Mouse (Mus musculus) ES-Bruce4 (cell line): ENCODE data around the gene Rcvrn. TPM values are rescaled to one million over a fixed set of nuclear protein-coding genes. Genes with fewer than 3 reads are reported as not detected.

Experiments
- H3K27ac ChIP-seq: 2 replicates; pipeline ENCODE4 v1.5.1; 2012; ENCODE audit warnings: low read length, inconsistent platforms; ENCODE audit not compliant: insufficient read depth
- H3K27me3 ChIP-seq: 2 replicates; pipeline ENCODE4 v1.6.1; 2012; ENCODE audit warnings: mild to moderate bottlenecking, low read length, inconsistent platforms; ENCODE audit not compliant: control insufficient read depth, poor library complexity, insufficient read depth, severe bottlenecking
- H3K36me3 ChIP-seq: 2 replicates; pipeline ENCODE4 v1.6.1; 2012; ENCODE audit warnings: inconsistent platforms, mild to moderate bottlenecking, low read length, moderate library complexity; ENCODE audit not compliant: control insufficient read depth, poor library complexity, insufficient read depth, severe bottlenecking
- H3K4me1 ChIP-seq: one replicate; pipeline ENCODE4 v1.8.1; 2011; ENCODE audit warnings: low read length; ENCODE audit not compliant: control insufficient read depth, insufficient read depth
- H3K4me3 ChIP-seq: 2 replicates; pipeline ENCODE4 v1.5.1; 2011; ENCODE audit warnings: low read depth, mild to moderate bottlenecking, low read length
- H3K9ac ChIP-seq: 2 replicates; pipeline ENCODE4 v1.6.1; 2012; ENCODE audit warnings: low read depth, mild to moderate bottlenecking, inconsistent platforms; ENCODE audit not compliant: poor library complexity, severe bottlenecking
- H3K9me3 ChIP-seq: replicated peaks from 2 replicates; pipeline ENCODE4 v1.6.1; 2012; ENCODE audit warnings: mild to moderate bottlenecking, low read length, inconsistent platforms; ENCODE audit not compliant: control insufficient read depth, poor library complexity, insufficient read depth, severe bottlenecking
- CTCF ChIP-seq: IDR thresholded peaks from one replicate; pipeline ENCODE4 v1.8.1; 2011; ENCODE audit warnings: low read depth, low read length
- EP300 ChIP-seq: IDR thresholded peaks from 2 replicates; pipeline ENCODE4 v1.6.1; 2011; ENCODE audit warnings: low read depth, low read length; ENCODE audit not compliant: insufficient read depth
- POLR2A ChIP-seq: IDR thresholded peaks from one replicate; pipeline ENCODE4 v1.8.1; 2011; ENCODE audit warnings: low read length; ENCODE audit not compliant: insufficient read depth
- polyA plus RNA-seq: library from polyadenylated mRNA; stranded (reverse); fragments of >200 nt; gene quantifications from 2 replicates; pipeline ENCODE4 v1.2.4, GENCODE M21; 2011; ENCODE audit warnings: low read depth; ENCODE audit not compliant: missing spikeins, insufficient read depth, insufficient read length

Rcvrn gene
- polyA plus RNA-seq = not detected in 2 replicates

DNA sequence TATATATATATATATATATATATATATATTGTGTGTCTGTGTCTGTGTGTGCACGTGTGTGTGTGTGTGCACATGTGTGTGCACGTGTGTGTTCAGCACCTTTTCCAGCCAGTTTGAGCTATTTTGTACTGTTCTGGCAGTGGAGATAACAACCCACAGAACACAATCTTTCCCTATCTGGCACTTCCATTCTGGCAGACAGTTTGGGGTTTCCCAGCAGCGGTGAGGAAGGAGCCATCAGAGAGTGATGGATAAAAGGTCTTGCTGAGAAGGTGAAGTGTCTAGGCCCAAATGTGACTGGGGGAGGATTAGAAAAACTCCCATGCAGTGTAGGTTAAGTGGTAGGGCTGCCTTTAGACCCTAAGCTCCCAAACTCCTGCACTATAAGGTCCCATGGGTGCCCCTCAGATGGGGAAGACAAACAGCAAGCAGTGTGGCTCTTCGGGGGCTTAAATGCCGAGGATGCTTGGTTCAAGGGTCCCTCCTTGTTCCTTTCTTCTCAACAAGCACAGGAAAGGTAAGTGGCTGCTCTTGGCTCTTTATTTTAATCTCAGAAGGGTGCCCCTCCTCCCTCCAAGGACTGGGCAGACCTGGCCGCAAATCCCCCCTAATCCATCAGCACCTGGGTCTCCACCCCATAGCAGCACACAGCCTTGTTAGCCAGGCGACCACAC lies at the start of gene Rcvrn:
Gene Rcvrn (plus strand): TSS at position 624 of the 674 bp plus-strand sequence.
- Histone ChIP-seq H3K9me3 (no peaks in the 10 kb centered on the region), H3K4me1 (no peaks in the 10 kb centered on the region), H3K9ac (no peak within 1 kb of the TSS), H3K27me3 (no peaks in the 10 kb centered on the region), H3K27ac (no peak within 1 kb of the TSS), H3K36me3 (no peaks in the 10 kb centered on the region), H3K4me3 (no peak within 1 kb of the TSS)
- no peak for TF ChIP-seq POLR2A
- no peak for TF ChIP-seq CTCF
- no peak for TF ChIP-seq EP300

DNA sequence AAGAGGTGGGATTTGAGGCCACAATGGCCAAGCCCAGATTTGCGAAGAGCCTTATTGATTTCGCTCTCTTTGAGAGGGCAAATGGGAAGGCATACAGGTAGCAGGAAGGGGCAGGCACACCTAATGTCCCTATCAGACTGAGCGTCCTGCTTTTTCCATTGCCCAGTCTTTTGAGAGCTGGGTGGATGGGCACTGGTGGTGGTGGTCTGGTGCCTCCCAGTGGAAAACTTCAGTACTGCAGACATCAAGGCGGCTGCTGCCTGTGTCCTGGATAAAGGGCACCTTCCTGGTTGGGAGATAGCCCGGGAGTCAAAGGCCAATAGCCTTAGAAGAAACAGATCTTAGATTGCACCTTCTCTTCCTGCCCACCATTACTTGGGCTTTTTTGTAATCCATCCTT lies 47.4 kb upstream of the Rcvrn start:
- no peaks in the 10 kb centered on the region for H3K4me1 ChIP-seq
- H3K27ac ChIP-seq = no peak overlapping the region
- TF ChIP-seq EP300 (no peak), CTCF (peak; percentile 85)
- H3K27me3 ChIP-seq = no peaks in the 10 kb centered on the region
- no peak overlapping the region for H3K9ac ChIP-seq
- H3K9me3 ChIP-seq = no peaks in the 10 kb centered on the region
- H3K4me3 ChIP-seq = no peak overlapping the region
- H3K36me3 ChIP-seq = no peaks in the 10 kb centered on the region

DNA sequence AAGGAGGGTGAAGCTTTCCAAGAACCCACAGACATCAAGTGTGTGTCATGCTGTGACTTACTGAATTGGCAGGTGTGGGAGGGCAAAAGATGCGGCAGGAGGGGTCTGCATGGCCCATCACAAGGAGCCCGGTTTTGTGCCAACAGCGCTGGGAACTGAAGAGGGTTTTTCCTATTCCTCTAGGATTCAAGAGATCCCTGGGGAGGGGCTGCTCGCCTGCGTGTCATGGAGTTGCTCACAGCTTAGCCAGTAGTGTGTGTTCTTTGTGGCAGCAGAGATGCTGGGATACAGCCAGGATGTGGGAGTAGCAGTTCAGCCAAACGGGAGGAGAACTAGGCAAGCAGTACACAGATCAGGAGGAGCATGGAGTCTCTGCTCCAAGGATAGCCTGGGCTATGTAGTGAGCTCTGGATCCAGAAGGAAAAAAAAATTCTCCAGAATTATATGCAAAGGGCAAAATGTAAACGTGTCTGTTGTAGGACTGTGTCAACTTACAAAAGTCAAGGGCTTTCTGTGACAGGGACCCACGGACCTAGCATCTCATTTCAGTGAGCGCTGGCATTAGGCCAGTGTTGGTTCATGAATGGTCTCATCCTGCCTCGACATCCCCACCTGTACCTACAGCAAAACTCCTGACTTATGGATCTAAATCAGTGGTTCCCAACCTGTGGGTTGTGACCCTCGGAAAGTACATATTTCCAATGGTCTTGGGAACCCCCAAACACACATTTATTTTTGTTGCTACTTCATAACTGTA lies 46.3 kb upstream of the Rcvrn start:
- Histone ChIP-seq H3K9ac (no peak overlapping the region), H3K4me3 (no peak overlapping the region), H3K9me3 (no peaks in the 10 kb centered on the region), H3K4me1 (no peaks in the 10 kb centered on the region), H3K27ac (no peak overlapping the region), H3K27me3 (no peaks in the 10 kb centered on the region), H3K36me3 (no peaks in the 10 kb centered on the region)
- TF ChIP-seq CTCF (no peak), EP300 (no peak), POLR2A (no peak)

DNA sequence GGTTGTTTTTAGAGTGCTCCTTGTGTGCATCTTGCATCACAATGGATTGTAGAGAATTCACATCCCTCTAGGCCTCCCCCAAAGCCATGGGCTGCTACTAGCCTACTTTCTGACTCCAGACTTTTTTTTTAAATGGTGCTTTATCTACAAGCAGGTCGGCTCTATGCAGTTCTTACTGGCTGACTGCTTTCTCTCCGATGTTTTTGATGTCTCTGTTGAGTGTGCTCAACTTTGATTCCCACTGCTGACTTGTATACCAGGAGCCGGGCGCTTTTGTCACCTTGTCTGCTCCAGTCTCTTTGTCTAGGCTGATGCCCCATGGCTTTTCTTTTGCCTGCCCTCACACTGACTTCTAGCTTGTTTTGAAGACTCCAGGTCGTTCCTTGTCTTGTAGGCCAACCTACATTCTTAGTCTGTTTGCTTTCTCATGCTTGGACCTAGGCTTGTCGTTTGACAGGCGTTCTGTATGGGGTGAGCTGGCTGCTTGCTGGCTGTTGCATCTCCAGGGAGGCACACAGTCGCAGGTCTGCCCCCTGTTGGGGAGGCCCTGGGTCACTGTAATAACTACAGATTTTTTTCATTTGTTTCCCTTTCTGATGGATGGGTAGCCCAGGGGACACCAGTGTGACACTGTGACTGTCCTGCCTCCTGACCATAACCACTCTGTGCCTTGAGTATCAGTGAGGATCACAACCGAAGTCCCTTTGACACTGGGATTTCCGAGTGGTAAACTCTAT lies 45.0 kb upstream of the Rcvrn start:
- peak; percentile 23 for TF ChIP-seq CTCF
- TF ChIP-seq POLR2A = no peak
- 0 out of 2 replicates have a peak, but pooled peaks have one; percentile 50 for TF ChIP-seq EP300

DNA sequence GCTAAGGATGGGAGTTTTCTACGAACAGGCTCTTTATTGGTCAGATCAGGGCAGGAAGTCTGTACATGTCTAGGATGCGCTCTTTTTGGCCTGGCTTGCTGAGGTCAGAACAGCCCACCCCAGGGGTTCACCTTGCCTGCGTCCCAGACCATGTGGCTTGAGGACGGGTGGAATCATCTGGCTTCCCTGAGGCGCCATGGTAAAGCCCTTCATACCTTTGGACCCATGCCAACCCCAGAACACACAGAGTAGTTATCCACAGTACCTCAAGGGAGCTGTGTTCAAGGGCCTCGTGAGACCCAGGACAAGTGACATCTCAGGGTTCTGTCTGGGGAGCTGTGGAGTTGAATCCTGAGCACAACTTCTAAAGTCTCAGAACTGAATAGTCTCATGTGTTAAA lies 43.4 kb upstream of the Rcvrn start:
- Histone ChIP-seq H3K27me3 (no peaks in the 10 kb centered on the region), H3K9me3 (no peaks in the 10 kb centered on the region), H3K9ac (no peak overlapping the region), H3K36me3 (no peaks in the 10 kb centered on the region), H3K4me3 (no peak overlapping the region), H3K27ac (no peak overlapping the region), H3K4me1 (peaks cover 10% of the 10 kb centered on the region)
- no peak for TF ChIP-seq EP300
- no peak for TF ChIP-seq CTCF

More for the DNA sequence above, 45.0 kb upstream of the Rcvrn start:
- Histone ChIP-seq H3K4me3 (no peak overlapping the region), H3K4me1 (no peaks in the 10 kb centered on the region), H3K9ac (no peak overlapping the region), H3K27ac (no peak overlapping the region), H3K9me3 (no peaks in the 10 kb centered on the region), H3K36me3 (no peaks in the 10 kb centered on the region), H3K27me3 (no peaks in the 10 kb centered on the region)
